Mouse (Mus musculus) myocyte (in vitro differentiated cells): Measurements from ENCODE around the gene Camta1. TPM values are rescaled to one million over a fixed set of nuclear protein-coding genes. Genes with fewer than 3 reads are reported as not detected.

Experiments used
- H3K27me3 ChIP-seq: one replicate; pipeline ENCODE4 v1.6.1; 2011; ENCODE audit not compliant: control insufficient read depth, insufficient read depth, insufficient read length
- H3K36me3 ChIP-seq: one replicate; pipeline ENCODE4 v1.6.1; 2011; ENCODE audit not compliant: control insufficient read depth, insufficient read depth
- H3K4me2 ChIP-seq: one replicate; pipeline ENCODE4 v1.6.1; 2011; ENCODE audit warnings: low read depth, control low read depth
- H3K4me3 ChIP-seq: one replicate; pipeline ENCODE4 v1.5.1; 2011; ENCODE audit warnings: mild to moderate bottlenecking, control low read depth, moderate library complexity
- H3K79me2 ChIP-seq: one replicate; pipeline ENCODE4 v1.6.1; 2011; ENCODE audit not compliant: control insufficient read depth, insufficient read depth
- H3ac ChIP-seq: one replicate; pipeline ENCODE4 v1.6.1; 2011; ENCODE audit not compliant: control insufficient read depth, insufficient read length
- CEBPB ChIP-seq: IDR thresholded peaks from 2 replicates; pipeline ENCODE4 v1.6.1; 2011; ENCODE audit warnings: mild to moderate bottlenecking, moderate library complexity; ENCODE audit not compliant: poor library complexity, insufficient read depth, severe bottlenecking
- E2F4 ChIP-seq: IDR thresholded peaks from one replicate; pipeline ENCODE4 v1.6.1; 2011; ENCODE audit warnings: mild to moderate bottlenecking, control low read depth, moderate library complexity; ENCODE audit not compliant: insufficient read depth
- MAX ChIP-seq: IDR thresholded peaks from one replicate; pipeline ENCODE4 v1.6.1; 2011; ENCODE audit warnings: low read depth, mild to moderate bottlenecking, control low read depth
- MYOD1 ChIP-seq, 3 experiments: IDR thresholded peaks; one replicate each; pipeline ENCODE4 v1.6.1; 2011; ENCODE audit warnings: control low read depth in 2 of 3, low read depth in 2 of 3, mild to moderate bottlenecking in 2 of 3, moderate library complexity in 1 of 3; ENCODE audit not compliant: insufficient read length in 2 of 3, control insufficient read depth in 1 of 3
- MYOG ChIP-seq, 3 experiments: IDR thresholded peaks; one replicate each; pipeline ENCODE4 v1.6.1; 2011; ENCODE audit warnings: control low read depth in 2 of 3, low read depth in 2 of 3, mild to moderate bottlenecking in 2 of 3; ENCODE audit not compliant: insufficient read length in 2 of 3, control insufficient read depth in 1 of 3, insufficient read depth in 1 of 3
- POLR2A ChIP-seq: IDR thresholded peaks from one replicate; pipeline ENCODE4 v1.6.1; 2011; ENCODE audit warnings: low read depth, mild to moderate bottlenecking, control low read depth, moderate library complexity; ENCODE audit not compliant: insufficient read length
- POLR2AphosphoS2 ChIP-seq: IDR thresholded peaks from one replicate; pipeline ENCODE4 v1.6.1; 2011; ENCODE audit warnings: low read depth, control low read depth; ENCODE audit not compliant: insufficient read length
- REST ChIP-seq: IDR thresholded peaks from one replicate; pipeline ENCODE4 v1.6.1; 2011; ENCODE audit warnings: mild to moderate bottlenecking, control low read depth, moderate library complexity; ENCODE audit not compliant: insufficient read depth, insufficient read length
- SRF ChIP-seq: IDR thresholded peaks from one replicate; pipeline ENCODE4 v1.6.1; 2011; ENCODE audit warnings: low read depth; ENCODE audit not compliant: control insufficient read depth, insufficient read length
- TCF12 ChIP-seq: IDR thresholded peaks from one replicate; pipeline ENCODE4 v1.6.1; 2011; ENCODE audit warnings: mild to moderate bottlenecking, control low read depth; ENCODE audit not compliant: poor library complexity, insufficient read depth, severe bottlenecking
- TCF3 ChIP-seq: IDR thresholded peaks from one replicate; pipeline ENCODE4 v1.6.1; 2011; ENCODE audit warnings: low read depth, control low read depth; ENCODE audit not compliant: insufficient read length
- USF1 ChIP-seq: IDR thresholded peaks from one replicate; pipeline ENCODE4 v1.6.1; 2011; ENCODE audit warnings: low read depth, mild to moderate bottlenecking, control low read depth, moderate library complexity
- polyA plus RNA-seq: library from polyadenylated mRNA; unstranded; fragments of >200 nt; fragmentation: generic; extraction: Trizol; gene quantifications from one replicate; pipeline ENCODE4 v1.2.1, GENCODE M21; 2012; ENCODE audit warnings: missing spikeins

The Camta1 gene
- polyA plus RNA-seq, 1 experiment, result 40.6 TPM

DNA sequence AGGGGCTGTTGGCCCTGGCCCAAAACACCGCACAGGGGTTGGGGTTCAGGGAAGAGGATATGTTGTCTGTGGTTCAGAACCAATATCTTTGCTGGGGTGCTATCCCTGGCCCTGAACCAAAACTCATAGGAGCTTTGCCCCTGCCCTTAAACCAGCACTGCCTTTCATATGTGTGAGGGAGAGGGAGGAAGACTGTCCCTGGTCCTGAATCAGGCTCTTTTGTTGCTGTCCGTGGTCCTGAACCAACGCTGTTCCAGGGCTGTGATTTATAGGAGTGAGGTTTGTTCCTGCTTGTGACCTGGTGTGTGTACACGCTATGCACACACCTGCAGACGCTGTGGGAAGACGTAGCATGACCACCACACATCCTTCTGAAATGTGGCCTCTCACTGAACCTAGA, 256.8 kb downstream of the Camta1 start:
- Histone ChIP-seq H3K27me3 (no peaks in the 10 kb centered on the region), H3K4me3 (no peak overlapping the region), H3ac (no peak overlapping the region), H3K4me2 (no peak overlapping the region), H3K79me2 (no peaks in the 10 kb centered on the region), H3K36me3 (no peaks in the 10 kb centered on the region)
- TF ChIP-seq POLR2AphosphoS2 (no peak), REST (peak; percentile 93)

- TF ChIP-seq TCF3, result no peak
- peak; percentile 87 for TF ChIP-seq REST
- Histone ChIP-seq H3K4me3 (no peak overlapping the region), H3ac (no peak overlapping the region), H3K4me2 (no peak overlapping the region), H3K79me2 (no peaks in the 10 kb centered on the region), H3K27me3 (no peaks in the 10 kb centered on the region), H3K36me3 (no peaks in the 10 kb centered on the region)
Measured at GRCm38 (mm10) chr4:151604481-151604880, 257.2 kb downstream of the Camta1 start.

- no peaks in the 10 kb centered on the region for H3K36me3 ChIP-seq
- H3K4me2 ChIP-seq, result no peak overlapping the region
- no peak overlapping the region for H3ac ChIP-seq
- TF ChIP-seq TCF3, result no peak
- no peak for TF ChIP-seq POLR2A
- no peak for TF ChIP-seq MYOG (IDR thresholded peaks at IDR 0.05; ENCODE audit: control insufficient read depth in 1 of 3, insufficient read depth in 1 of 3, insufficient read length in 2 of 3, low read depth in 2 of 3)
- TF ChIP-seq TCF12, result no peak
- TF ChIP-seq MAX, result no peak
- TF ChIP-seq POLR2AphosphoS2, result no peak
- TF ChIP-seq REST, result no peak
- TF ChIP-seq MYOD1 (IDR thresholded peaks at IDR 0.05; ENCODE audit: control insufficient read depth in 1 of 3, insufficient read length in 2 of 3, low read depth in 2 of 3), result no peak
- no peak for TF ChIP-seq E2F4
- no peak for TF ChIP-seq CEBPB
- TF ChIP-seq SRF, result no peak
- no peak for TF ChIP-seq USF1
- no peaks in the 10 kb centered on the region for H3K27me3 ChIP-seq
- H3K79me2 ChIP-seq, result no peaks in the 10 kb centered on the region
- H3K4me3 ChIP-seq, result no peak overlapping the region
Measured at GRCm38 (mm10) chr4:151603586-151603985, 258.1 kb downstream of the Camta1 start.

GRCm38 (mm10) chr4:151595116-151595515, 266.6 kb downstream of the Camta1 start:
- H3ac ChIP-seq, result no peak overlapping the region
- no peaks in the 10 kb centered on the region for H3K36me3 ChIP-seq
- TF ChIP-seq USF1 (no peak), SRF (no peak), MYOG (IDR thresholded peaks at IDR 0.05; ENCODE audit: control insufficient read depth in 1 of 3, insufficient read depth in 1 of 3, insufficient read length in 2 of 3, low read depth in 2 of 3) (no peak), TCF12 (no peak), MAX (no peak), E2F4 (no peak), CEBPB (no peak), TCF3 (no peak), REST (no peak), POLR2A (no peak), POLR2AphosphoS2 (no peak), MYOD1 (IDR thresholded peaks at IDR 0.05; ENCODE audit: control insufficient read depth in 1 of 3, insufficient read length in 2 of 3, low read depth in 2 of 3) (no peak)
- peaks cover 5% of the 10 kb centered on the region for H3K27me3 ChIP-seq
- H3K4me3 ChIP-seq, result no peak overlapping the region
- H3K4me2 ChIP-seq, result no peak overlapping the region
- H3K79me2 ChIP-seq, result no peaks in the 10 kb centered on the region

DNA sequence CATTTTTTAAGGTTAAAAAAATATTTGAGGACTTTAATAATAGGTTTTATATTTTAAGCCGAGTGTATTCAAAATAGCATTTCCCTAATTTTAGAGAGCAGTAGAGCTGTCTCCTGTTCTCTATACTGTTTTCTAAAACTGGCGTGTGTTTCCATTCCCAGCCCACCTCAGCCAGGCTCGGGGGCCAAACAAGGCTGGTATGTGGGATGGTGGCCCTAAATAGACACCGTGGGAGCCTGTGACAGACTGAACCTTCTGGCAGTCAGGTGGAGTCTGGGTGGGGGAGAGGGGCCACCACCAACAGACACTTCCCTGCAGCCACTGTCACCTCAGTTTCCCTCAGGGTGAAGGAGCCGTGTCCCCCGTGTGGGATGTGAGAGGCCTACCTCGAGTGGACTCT, 268.6 kb downstream of the Camta1 start:
- no peaks in the 10 kb centered on the region for H3K36me3 ChIP-seq
- peaks cover 5% of the 10 kb centered on the region for H3K27me3 ChIP-seq
- TF ChIP-seq POLR2A, result no peak
- TF ChIP-seq POLR2AphosphoS2, result no peak
- TF ChIP-seq MYOD1 (IDR thresholded peaks at IDR 0.05; ENCODE audit: control insufficient read depth in 1 of 3, insufficient read length in 2 of 3, low read depth in 2 of 3), result no peak
- no peak for TF ChIP-seq E2F4
- no peak for TF ChIP-seq MAX
- TF ChIP-seq USF1, result no peak
- TF ChIP-seq SRF, result no peak
- no peak for TF ChIP-seq TCF3
- TF ChIP-seq CEBPB, result no peak
- no peak overlapping the region for H3ac ChIP-seq
- no peaks in the 10 kb centered on the region for H3K79me2 ChIP-seq
- H3K4me2 ChIP-seq, result no peak overlapping the region
- no peak overlapping the region for H3K4me3 ChIP-seq
